Mouse (Mus musculus) liver, postnatal 0 days (tissue): ENCODE results near the gene Slpi. TPM values are rescaled to one million over a fixed set of nuclear protein-coding genes. Genes with fewer than 3 reads are reported as not detected.

Source experiments
- ATAC-seq: fragments of 200-750 bp; cut with Nextera tagmentation; 2 replicates; pipeline ENCODE4 v1.8.0; 2017; ENCODE audit warnings: mild to moderate bottlenecking, moderate library complexity
- DNase-seq: peaks from one replicate; pipeline ENCODE4 v3.0.0-alpha.2; 2016
- H3K27ac ChIP-seq: fragments of 300-500 bp; sonication (generic); 2 replicates; pipeline ENCODE4 v1.5.1; 2014; ENCODE audit warnings: antibody characterized with exemption, moderate library complexity, mild to moderate bottlenecking, low read depth
- H3K27me3 ChIP-seq: fragments of 300-500 bp; sonication (generic); 2 replicates; pipeline ENCODE4 v1.6.1; 2014; ENCODE audit warnings: low read length, control low read depth, mixed read lengths; ENCODE audit not compliant: insufficient read depth
- H3K36me3 ChIP-seq: fragments of 300-500 bp; sonication (generic); replicated peaks from 2 replicates; pipeline ENCODE4 v1.6.1; 2014; ENCODE audit warnings: mild to moderate bottlenecking, control low read depth, low read length, moderate library complexity, mixed read lengths; ENCODE audit not compliant: insufficient read depth
- H3K4me1 ChIP-seq: fragments of 300-500 bp; sonication (generic); 2 replicates; pipeline ENCODE4 v1.6.1; 2014; ENCODE audit warnings: antibody characterized with exemption, mild to moderate bottlenecking, control low read depth; ENCODE audit not compliant: insufficient read depth
- H3K4me2 ChIP-seq: fragments of 300-500 bp; sonication (generic); 2 replicates; pipeline ENCODE4 v1.6.1; 2014; ENCODE audit warnings: low read depth, mild to moderate bottlenecking, low read length, moderate library complexity, mixed read lengths
- H3K4me3 ChIP-seq: fragments of 300-500 bp; sonication (generic); 2 replicates; pipeline ENCODE4 v1.5.1; 2014; ENCODE audit warnings: low read depth, low read length
- H3K9ac ChIP-seq: fragments of 300-500 bp; sonication (generic); replicated peaks from 2 replicates; pipeline ENCODE4 v1.6.1; 2014; ENCODE audit warnings: mild to moderate bottlenecking, moderate library complexity
- H3K9me3 ChIP-seq: fragments of 300-500 bp; sonication (generic); 2 replicates; pipeline ENCODE4 v1.6.1; 2016; ENCODE audit warnings: mild to moderate bottlenecking, control low read depth, low read length, mixed read lengths
- CTCF ChIP-seq: sonication (generic); IDR thresholded peaks from 2 replicates; pipeline ENCODE4 v1.5.1; 2016; ENCODE audit warnings: antibody characterized with exemption, low read depth
- EP300 ChIP-seq: IDR thresholded peaks from 2 replicates; pipeline ENCODE4 v1.6.1; 2016; ENCODE audit warnings: antibody characterized with exemption, low read depth, mild to moderate bottlenecking
- WGBS: fragments of 180-500 bp; shearing (Covaris S2); extraction: QIAGEN DNeasy Blood & Tissue Kit; methylation state at CpG from one replicate; pipeline ENCODE4 v1.1.7; 2014; ENCODE audit not compliant: insufficient replicate concordance; 5-methylcytosine and 5-hydroxymethylcytosine counted together
- polyA plus RNA-seq: library from polyadenylated mRNA; unstranded; fragments of >200 nt; fragmentation: Nextera tagmentation; extraction: Ambion mirVana; gene quantifications from 2 replicates; pipeline ENCODE4 v1.2.1, GENCODE M21; 2015

The Slpi gene
- polyA plus RNA-seq, 1 experiment from 2014 or later, result 59.4 TPM

- DNase-seq, result no peak
- Histone ChIP-seq H3K4me1 (peaks cover 36% of the 10 kb centered on the region), H3K27ac (peak overlapping the region; percentile 50), H3K4me3 (0 out of 2 replicates have a peak overlapping the region, but pooled peaks have one; percentile 4), H3K27me3 (no peaks in the 10 kb centered on the region), H3K9me3 (no peaks in the 10 kb centered on the region), H3K4me2 (peak overlapping the region; percentile 63), H3K36me3 (peaks cover 8% of the 10 kb centered on the region), H3K9ac (no peak overlapping the region)
- ATAC-seq, result no peak
- WGBS, result 45% methylated on average over 3 of the region's 3 CpGs
- no peak for TF ChIP-seq CTCF
- no peak for TF ChIP-seq EP300
Measured at GRCm38 (mm10) chr2:164434681-164435080, 45.8 kb upstream of the Slpi start.

- H3K36me3 ChIP-seq, result peaks cover 20% of the 10 kb centered on the region
- H3K4me1 ChIP-seq, result peaks cover 28% of the 10 kb centered on the region
- H3K9me3 ChIP-seq, result no peaks in the 10 kb centered on the region
- ATAC-seq (peak; percentile 4; the same call in 1 of the 2 replicates), DNase-seq (no peak)
- WGBS, result 46% methylated on average over 9 of the region's 9 CpGs
- H3K9ac ChIP-seq, result peak overlapping the region; percentile 48; the same call in 1 of the 2 replicates
- TF ChIP-seq CTCF (no peak), EP300 (no peak)
- peak overlapping the region; percentile 63 for H3K4me2 ChIP-seq
- H3K27me3 ChIP-seq, result no peaks in the 10 kb centered on the region
- H3K4me3 ChIP-seq, result peak overlapping the region; percentile 23; the same call in 1 of the 2 replicates
- H3K27ac ChIP-seq, result peak overlapping the region; percentile 70
Measured at GRCm38 (mm10) chr2:164433278-164433895, 44.5 kb upstream of the Slpi start.

- Histone ChIP-seq H3K4me3 (peak overlapping the region; percentile 23; the same call in 1 of the 2 replicates), H3K9ac (peak overlapping the region; percentile 48), H3K4me1 (peaks cover 28% of the 10 kb centered on the region), H3K4me2 (peak overlapping the region; percentile 63), H3K9me3 (no peaks in the 10 kb centered on the region), H3K27me3 (no peaks in the 10 kb centered on the region), H3K36me3 (peaks cover 27% of the 10 kb centered on the region), H3K27ac (peak overlapping the region; percentile 70)
- WGBS, result 26% methylated on average over 22 of the region's 22 CpGs
- DNase-seq, result no peak
- TF ChIP-seq CTCF (no peak), EP300 (no peak)
- peak; percentile 6; the same call in 1 of the 2 replicates for ATAC-seq
Measured at GRCm38 (mm10) chr2:164432541-164433191, 43.8 kb upstream of the Slpi start.

- H3K36me3 ChIP-seq, result peaks cover 34% of the 10 kb centered on the region
- no peaks in the 10 kb centered on the region for H3K9me3 ChIP-seq
- peaks cover 28% of the 10 kb centered on the region for H3K4me1 ChIP-seq
- no peaks in the 10 kb centered on the region for H3K27me3 ChIP-seq
- peak overlapping the region; percentile 63 for H3K4me2 ChIP-seq
- H3K4me3 ChIP-seq, result 0 out of 2 replicates have a peak overlapping the region, but pooled peaks have one; percentile 23
- peak overlapping the region; percentile 48 for H3K9ac ChIP-seq
- TF ChIP-seq EP300 (no peak), CTCF (no peak)
- H3K27ac ChIP-seq, result peak overlapping the region; percentile 70
- 53% methylated on average over 9 of the region's 9 CpGs for WGBS
- DNase-seq (no peak), ATAC-seq (peak; percentile 34)
Measured at GRCm38 (mm10) chr2:164431676-164432465, 43.0 kb upstream of the Slpi start.

GRCm38 (mm10) chr2:164430697-164431096 lies 41.8 kb upstream of the Slpi start:
- peaks cover 46% of the 10 kb centered on the region for H3K36me3 ChIP-seq
- no peaks in the 10 kb centered on the region for H3K9me3 ChIP-seq
- H3K4me3 ChIP-seq, result no peak overlapping the region
- H3K4me2 ChIP-seq, result 0 out of 2 replicates have a peak overlapping the region, but pooled peaks have one; percentile 9
- peaks cover 20% of the 10 kb centered on the region for H3K4me1 ChIP-seq
- DNase-seq (no peak), ATAC-seq (no peak)
- H3K9ac ChIP-seq, result no peak overlapping the region
- no peaks in the 10 kb centered on the region for H3K27me3 ChIP-seq
- TF ChIP-seq EP300 (no peak), CTCF (peak; percentile 28)
- H3K27ac ChIP-seq, result 0 out of 2 replicates have a peak overlapping the region, but pooled peaks have one; percentile 70
- 12% methylated on average over 7 of the region's 7 CpGs for WGBS
